Mouse (Mus musculus) large intestine, adult 2 months (tissue): ENCODE results near the gene Dpf2. TPM values are rescaled to one million over a fixed set of nuclear protein-coding genes. Genes with fewer than 3 reads are reported as not detected.
A peak's percentile ranks its signal among the peaks of the same experiment; 100 is the strongest.

Experiments used
- DNase-seq: peaks from one replicate; pipeline ENCODE4 v3.0.0-alpha.2; 2012; ENCODE audit warnings: low read depth, low spot score
- WGBS: fragments of 180-500 bp; shearing (Covaris S2); methylation state at CpG from one replicate; pipeline ENCODE4 v1.1.7; 2018; 5-methylcytosine and 5-hydroxymethylcytosine counted together
- polyA plus RNA-seq: library from polyadenylated mRNA; depleted of rRNA; stranded (reverse); fragments of >200 nt; gene quantifications from 2 replicates; pipeline ENCODE4 v1.2.3, GENCODE M21; 2012; rRNA removed

Gene Dpf2
- polyA plus RNA-seq: 69.6 and 84.6 TPM in 2 replicates

DNA sequence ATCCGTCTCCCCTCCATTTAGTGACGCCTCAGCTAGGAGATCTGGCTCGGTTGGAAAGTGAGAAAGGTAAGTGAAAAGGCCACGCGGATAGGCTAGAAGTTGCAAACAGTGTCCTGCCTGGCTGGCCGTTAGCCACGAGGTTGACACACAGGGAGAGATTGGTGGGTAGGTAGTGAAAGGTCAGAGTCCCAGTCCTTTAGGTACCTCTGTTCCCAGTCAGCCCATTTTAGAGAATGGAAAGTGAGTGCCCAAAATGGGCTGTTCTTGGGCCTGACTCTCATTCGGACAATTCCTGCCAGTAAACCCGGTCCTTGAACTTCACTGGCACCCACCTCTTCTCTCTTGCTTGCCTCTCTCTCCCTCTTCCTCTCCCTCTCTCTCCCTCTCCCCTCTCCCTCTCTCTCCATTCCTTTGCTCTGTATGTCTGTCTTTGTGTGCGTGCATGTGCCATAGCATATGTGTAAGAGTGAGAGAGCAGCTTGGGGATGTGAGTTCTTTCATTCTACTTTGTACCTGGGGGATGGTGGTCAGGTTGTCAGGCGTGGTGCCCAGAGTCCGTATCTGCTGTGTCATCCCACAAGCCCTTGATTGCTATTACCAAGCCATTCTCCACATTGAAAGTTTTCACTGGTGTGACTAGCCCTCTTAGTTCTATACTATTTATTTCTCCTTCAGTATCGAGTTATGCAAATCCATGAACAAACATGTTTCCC, at the start of gene Dpf2:
Gene Dpf2, minus strand, starts transcription at position 4 of the 713 bp plus-strand sequence.
- no peak for DNase-seq
- whole genome bisulfite sequencing: 8% methylated on average over 13 of the region's 13 CpGs

DNA sequence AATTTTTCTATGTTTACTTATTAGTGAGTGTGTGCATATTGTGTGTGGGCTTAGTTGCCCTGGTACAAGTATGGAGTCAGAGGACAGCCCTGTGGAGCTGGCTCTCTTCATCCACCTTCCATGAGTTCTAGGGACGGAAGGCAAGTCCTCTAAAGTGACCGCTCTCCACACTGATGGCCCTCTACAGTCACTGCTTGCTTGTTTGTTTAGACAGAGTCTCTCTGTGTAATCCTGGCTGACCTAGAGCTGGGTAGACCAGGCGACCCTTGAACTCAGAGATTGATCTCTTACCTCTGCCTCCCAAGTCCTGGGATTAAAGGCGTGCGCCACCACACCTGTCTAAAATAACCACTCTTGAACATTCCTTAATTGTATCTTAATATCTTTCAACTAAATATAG, 44.6 kb upstream of the Dpf2 start:
- no peak for DNase-seq

DNA sequence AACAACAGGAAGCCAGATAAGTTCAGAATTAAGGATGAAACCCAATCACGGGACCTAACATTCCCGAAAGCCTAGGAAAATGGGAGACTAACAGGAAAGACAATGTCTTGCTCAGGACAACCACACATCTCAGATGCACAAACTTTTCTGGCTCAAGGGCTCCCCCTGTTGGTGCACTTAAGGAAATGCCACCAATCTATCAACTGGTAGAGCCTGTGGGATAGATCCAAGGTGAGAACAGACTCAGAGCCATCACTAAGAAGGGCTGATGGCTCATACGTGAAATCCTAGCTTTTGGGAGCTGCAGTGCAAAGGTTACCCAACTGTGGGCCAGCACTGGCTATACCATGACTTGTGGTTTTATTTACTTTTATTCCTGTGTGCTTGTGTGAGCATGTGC, 43.9 kb upstream of the Dpf2 start:
- 0% methylated on average over 3 of the region's 3 CpGs for WGBS
- peak; percentile 86 for DNase-seq

More for the DNA sequence above, 44.6 kb upstream of the Dpf2 start:
- 84% methylated on average over 5 of the region's 5 CpGs for WGBS

DNA sequence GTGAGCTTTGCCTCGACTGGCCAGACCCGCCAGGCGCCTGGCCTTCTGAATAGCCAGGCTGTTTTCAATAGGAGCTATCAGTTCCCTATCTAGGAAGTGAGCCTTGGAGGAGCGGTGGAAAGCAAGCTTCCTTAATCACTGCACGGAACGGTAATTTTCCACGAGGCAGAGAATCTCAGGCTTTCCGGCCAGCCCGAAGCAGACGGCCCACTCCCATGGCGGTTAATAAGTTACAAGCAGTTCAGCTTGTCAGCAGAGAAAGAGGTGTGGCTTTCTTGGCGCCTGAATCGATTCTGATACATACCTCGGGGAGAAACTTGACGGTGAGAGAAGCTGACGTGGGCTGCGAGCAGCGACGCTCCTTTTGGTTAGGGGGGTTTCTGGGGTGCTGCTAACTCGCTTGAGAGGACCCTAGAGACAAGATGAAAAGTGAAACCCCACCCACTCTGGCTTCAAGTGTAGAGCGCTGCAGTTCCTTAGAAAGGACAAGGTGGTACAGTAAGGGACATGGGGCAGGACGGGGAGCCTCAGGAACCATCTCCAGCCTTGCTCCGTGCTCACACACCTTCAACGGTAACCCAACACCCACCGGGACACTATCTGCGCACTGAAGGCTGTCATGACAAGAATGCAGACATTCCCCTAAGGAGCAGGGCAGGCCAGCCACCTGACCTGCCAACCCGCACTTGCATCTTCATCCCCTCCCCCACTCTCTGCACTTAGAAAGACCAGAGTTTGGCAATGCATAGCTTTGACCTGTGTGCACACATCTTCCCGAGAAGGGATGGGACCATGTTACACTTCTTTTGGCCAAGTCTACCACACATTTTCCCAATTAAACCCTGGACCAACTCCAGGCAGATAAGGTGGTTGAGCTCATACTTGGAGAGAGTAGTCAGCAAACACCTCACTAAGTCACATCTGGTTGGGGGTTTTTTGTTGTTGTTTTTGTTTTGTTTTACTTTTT, 43.2 kb upstream of the Dpf2 start:
- peak; percentile 92 for DNase-seq
- 31% methylated on average over 28 of the region's 28 CpGs for WGBS

DNA sequence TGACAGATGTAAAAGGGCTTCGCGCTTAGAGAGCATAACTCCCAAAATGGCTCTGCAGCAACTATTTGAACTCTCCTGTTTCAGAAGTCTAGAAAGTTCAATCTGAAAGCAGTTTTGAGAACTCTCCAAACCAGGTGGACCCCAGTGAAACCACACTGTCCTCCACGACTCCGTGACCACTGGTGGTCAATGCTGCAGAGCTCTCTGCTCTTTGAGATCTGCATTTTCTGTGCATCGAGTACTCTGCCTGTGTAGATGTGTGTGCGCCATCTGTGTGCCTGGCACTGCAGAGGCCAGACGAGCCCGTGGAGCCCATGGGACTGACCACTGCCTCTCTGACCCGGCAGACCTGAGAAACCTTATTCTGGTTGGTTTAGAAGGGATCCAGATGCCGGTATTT, 42.1 kb upstream of the Dpf2 start:
- WGBS: 70% methylated on average over 10 of the region's 10 CpGs
- no peak for DNase-seq

DNA sequence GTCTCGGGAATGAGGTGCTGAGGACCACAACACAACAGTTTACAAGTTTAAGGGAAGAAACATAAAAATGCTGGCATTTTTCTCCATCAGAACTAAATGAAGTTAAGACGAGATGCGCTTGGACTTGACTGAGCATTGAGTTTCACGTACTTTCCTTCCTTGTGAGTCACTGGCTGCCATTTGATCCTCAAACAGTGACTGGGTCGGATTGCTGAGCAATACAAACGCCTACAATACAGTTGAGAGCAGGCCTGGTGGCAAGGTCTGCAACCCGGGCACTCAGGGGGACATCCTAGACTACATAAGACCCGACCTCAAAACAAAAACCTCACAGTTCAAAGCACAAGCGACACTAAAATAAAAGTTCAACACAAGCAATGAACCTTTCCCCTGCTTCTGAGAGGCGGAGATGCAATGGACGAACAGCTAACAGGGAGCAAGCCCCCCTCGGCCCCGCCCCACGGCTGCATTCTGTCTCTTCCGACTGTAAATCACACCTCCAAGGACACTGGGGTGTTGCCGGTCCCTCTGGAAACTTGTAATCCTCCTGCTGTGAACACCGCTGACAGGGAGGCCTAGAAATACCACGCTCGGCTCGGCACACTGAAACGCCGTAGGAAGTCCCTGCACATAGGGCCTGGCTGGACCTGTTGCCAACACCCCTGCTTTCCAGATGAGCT, 41.4 kb upstream of the Dpf2 start:
- DNase-seq: no peak
- 49% methylated on average over 22 of the region's 22 CpGs for WGBS

DNA sequence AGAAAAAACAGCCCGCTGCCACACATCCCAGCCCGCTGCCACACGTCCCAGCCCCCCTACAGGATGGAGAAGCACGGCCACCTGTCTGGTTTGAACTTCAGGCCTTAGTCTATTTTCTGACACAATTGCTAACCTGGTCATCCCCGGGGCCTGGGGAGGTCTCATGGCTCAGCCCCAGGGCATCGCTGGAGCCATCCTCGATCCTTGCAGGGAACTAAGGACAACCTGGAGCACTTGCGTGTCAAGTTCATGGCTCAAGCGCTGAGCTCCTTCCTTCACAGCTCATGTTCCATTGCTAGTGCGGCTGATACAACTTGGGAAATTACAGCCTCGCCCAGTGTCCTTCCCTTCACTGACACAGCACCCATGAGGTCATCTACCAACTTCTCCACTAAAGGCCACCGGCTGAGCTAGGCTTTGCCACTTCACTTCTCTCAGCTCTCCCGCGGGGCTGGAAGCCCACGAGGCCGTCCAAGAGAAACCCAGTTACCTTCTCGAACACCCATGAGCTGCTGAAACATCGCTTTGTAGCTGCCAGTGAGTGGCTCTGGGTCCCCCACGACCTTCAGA, 40.5 kb upstream of the Dpf2 start:
- no peak for DNase-seq
- WGBS: 89% methylated on average over 19 of the region's 19 CpGs

DNA sequence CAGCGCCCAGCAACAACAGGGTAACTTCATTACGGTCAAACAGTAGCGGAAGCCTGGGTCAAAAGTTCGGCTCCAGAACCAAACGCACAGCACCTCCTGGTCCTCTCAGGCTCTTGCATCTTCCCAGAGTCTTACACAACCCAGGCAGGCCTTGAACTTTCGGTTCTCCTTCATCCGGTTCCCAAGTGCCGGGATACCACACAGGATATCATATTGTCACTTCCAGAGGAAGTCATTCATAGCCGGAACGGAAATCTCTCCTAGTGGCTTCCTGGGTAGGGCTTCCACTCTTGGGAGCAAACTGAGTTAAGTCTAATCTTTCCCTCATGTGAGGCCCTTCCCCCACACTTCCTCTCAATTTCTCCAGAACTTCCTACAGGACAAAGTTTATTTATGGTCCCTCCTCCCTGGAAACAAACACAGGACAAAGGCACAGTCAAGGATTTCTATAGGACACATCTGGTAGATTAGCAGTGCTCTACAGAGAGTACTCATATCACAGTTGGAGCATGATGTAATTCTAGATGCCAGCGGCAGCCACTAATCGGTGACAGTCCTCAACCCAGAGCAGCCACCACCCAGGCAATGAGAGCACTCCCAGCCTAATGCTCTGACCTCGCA, 39.4 kb upstream of the Dpf2 start:
- DNase-seq: no peak
- 64% methylated on average over 13 of the region's 13 CpGs for WGBS

DNA sequence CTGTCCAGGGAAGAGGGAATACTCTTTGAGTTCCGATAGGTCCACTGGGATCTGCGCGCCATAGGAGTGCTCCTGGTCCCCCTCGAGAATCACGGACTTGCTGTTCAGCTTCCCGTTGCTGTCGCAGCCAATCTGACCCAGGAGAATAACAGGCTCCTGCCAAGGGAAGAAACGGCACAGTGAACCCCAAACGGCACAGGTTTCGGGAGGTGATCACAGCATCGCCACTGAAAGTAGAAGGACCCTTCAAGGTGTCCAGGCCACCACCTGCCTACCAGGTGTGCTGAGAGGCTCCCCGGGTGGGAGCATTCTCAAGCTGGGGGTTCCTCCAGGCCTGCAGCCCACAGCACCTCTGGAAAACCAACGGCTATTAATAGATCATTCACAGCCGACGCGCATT, 38.8 kb upstream of the Dpf2 start:
- 85% methylated on average over 16 of the region's 16 CpGs for WGBS
- no peak for DNase-seq

DNA sequence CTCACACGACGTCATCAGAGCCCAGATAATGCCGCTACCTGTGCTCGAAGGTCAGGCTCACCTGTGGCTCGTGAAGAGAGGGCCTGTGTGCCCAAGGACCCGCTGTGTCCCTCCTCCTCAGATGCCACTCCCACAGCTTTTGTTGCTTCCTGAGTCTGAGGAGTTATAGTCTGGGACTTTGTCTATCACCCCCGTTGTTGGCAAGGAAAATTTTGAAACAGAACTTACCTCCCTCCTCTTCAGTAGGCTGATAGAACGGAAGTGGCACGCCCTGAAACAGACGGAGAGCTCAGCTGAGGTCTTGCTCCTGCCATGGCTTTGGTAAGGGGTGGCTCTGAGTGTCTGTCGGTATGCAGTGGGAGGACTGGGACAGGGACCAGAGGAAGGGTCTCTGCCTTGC, 37.4 kb upstream of the Dpf2 start:
- 84% methylated on average over 11 of the region's 11 CpGs for WGBS
- no peak for DNase-seq

DNA sequence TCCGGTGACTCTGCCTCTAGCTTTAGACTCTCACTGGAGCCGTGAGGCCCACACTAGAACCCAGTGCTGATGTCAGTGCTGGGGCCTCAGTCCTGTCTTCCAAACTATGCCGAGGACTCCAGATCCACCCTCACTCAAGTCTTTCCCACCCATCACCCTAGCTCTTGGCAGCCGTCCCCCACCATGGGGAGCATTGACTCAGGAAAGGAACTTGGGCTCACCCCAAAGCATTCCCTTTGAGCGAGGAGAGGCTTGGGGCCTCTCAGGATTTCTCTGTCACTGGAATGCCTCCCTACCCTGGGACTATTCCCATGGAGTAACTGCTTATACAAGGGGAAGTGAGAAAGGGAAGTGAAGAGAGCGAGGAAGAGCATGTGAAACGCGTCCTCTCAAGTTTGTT, 33.1 kb upstream of the Dpf2 start:
- WGBS: 66% methylated on average over 8 of the region's 8 CpGs
- DNase-seq: no peak

DNA sequence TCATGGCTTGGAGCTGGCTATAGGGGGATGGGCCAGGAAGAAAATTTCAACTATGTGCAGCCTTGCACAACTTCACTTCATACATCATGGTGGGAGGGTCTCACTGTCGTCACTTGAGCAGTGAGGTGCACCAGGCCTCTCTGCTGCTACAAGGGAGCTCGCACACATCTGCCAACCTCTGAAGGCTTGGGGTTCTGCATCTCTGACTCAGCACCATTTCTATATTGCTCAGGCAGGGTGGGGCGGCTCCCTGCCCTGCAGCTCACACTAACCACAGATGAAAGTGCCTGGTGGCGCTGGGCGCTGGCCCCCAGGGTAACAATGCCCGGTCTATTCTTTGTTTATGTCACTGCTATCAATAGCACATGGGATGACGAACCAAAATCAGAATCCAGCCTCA, 32.2 kb upstream of the Dpf2 start:
- no peak for DNase-seq
- 55% methylated on average over 7 of the region's 7 CpGs for WGBS

DNA sequence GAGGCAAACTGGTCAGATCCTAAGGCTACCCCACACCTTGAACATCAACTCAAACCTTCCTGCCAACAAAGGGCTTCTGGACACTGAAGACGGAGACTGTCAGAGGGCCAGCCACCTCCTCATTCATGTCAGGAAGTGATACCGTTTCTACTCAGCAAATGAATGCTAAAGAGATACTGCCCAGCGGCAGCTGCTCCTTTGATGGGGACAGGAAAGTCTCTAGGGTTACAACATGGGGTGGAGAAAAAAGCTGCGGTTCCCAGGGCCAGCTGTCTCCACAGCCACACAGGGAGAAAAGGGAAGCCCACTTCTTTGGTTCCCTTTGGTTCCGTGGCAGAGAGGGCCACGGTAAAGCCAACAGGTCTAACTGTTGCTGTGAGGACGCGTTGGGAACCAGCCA, 31.3 kb upstream of the Dpf2 start:
- DNase-seq: no peak
- WGBS: 81% methylated on average over 8 of the region's 8 CpGs

DNA sequence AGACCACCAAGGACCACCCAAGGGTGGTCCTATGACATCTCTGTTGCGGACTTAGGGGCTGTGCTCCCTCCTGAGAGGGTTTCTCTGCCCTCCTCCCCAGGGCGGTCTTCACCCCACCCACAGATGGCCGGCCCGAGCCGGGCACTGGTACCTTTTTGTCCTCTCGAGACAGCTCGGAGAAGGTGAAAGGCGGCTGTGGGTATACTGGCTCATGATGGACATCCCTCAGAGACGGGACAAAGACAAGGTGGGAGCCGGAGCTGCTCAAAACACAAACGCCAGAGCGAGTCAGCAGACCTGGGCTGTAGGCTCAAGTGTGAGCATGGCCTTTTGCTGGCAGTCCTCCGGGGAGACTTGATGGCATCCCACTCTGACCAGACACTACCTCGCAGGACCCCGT, 30.6 kb upstream of the Dpf2 start:
- DNase-seq: no peak
- WGBS: 93% methylated on average over 15 of the region's 15 CpGs

DNA sequence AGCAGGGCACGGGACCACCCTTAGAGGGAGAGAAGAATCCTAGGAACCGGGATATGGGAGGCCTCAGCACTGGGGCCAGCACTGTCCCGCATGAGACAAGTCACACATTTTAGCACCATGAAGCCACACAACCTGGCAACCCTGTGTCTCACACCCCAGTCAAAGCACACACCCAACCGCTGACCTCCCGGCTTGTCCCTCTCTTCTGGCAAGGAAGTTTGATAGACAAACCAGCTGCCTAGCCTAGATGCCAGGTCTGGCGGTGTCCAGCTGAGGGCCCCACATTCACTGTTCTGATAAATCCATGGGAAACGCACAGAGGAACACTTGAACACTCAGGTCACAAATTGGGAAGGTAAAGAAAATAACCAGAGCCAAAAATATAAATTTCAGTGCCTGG, 29.8 kb upstream of the Dpf2 start:
- no peak for DNase-seq
- 83% methylated on average over 7 of the region's 7 CpGs for WGBS

DNA sequence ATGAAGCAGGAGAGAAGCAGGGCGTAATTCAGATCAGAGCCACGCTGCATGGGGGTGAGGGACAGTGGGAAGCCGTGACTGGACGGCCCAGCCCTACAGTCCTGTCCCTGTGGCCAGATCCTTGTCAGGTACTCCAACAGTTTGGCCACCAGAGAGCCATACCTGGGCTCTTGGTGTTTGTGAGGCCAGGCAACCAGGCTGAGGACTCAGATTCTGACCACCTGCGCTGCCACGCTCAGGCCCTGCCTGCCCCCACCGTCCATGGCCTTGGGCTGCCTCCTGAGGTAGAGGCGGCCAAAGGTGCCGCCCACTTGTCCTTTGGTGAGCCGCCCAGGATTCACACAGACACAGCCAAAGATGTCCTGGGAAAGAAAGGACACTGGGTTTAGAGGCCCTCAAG, 27.8 kb upstream of the Dpf2 start:
- no peak for DNase-seq
- WGBS: 79% methylated on average over 10 of the region's 10 CpGs

DNA sequence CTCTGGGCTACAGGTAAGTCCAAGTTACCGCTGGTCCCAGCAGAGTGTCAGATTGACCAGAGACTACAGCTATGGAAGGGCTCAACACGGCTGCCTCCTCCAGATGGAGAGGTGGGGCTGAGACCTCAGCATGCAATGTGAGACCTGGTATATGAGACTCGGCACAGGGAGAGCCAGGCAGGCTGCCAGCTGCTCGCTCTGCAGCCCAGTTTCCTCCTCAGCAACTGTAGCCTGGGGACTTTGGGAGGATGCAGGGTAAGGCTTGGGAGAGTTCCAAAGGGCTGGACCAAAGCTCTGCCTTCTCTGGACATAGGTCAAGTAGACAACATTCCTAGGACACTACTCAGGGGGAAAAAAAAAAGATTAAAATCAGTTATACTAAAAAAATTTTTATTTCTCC, 27.4 kb upstream of the Dpf2 start:
- no peak for DNase-seq
- 27% methylated on average over 4 of the region's 4 CpGs for WGBS

DNA sequence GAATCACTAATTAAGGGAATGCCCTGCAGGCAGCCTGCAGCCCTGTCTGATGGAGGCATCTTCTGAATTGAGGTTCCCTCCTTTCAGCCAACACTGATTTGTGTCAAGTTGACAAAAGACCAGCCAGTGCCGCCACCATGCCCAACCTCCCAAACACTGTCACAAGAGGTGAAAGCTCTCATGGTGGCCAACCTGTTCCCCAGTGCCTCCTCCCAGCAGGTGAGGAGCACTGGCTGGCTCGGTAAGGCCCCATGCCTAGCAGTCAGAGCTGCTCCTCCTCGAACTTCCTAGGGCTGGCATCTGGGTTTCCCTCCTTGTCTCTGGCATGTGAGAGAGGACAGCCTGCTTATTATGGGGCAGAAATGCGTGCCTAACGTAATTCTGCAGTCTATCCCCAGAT, 26.9 kb upstream of the Dpf2 start:
- DNase-seq: no peak
- 79% methylated on average over 5 of the region's 5 CpGs for WGBS

DNA sequence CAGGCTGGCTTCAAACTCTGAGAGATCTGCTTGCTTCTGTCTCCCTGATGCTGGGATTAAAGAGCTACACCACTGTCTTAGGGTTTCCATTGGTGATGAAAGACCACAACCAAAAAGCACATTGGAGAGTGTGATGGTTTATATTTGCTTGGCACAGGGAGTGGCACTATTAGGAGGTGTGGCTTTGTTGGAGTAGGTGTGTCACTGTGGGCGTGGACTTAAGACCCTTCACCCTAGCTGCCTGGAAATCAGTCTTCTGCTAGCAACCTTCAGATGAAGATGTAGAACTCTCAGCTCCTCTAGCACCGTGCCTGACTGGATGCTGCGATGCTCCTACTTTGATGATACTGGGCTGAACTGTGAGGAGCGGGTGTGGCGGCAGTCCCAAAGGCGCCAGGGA, 25.7 kb upstream of the Dpf2 start:
- no peak for DNase-seq
- WGBS: 51% methylated on average over 6 of the region's 6 CpGs
